Mouse (Mus musculus) Muller cell, postnatal 12 days (primary cell): ENCODE measurements around the gene Krtap28-13.
A peak's percentile ranks its signal among the peaks of the same experiment; 100 is the strongest.

ENCODE experiments used
- DNase-seq: peaks from one replicate; pipeline ENCODE4 v3.0.0-alpha.2; 2015; ENCODE audit errors: inconsistent ontology term

The Krtap28-13 gene

GRCm38 (mm10) chr1:83091268-83091667, 30.5 kb downstream of the Krtap28-13 start:
- DNase-seq: no peak

- no peak for DNase-seq
These were observed 36.2 kb downstream of the Krtap28-13 start for GRCm38 (mm10) chr1:83096935-83097334.

- no peak for DNase-seq
These were observed 38.4 kb downstream of the Krtap28-13 start for GRCm38 (mm10) chr1:83099160-83099559.

- DNase-seq: peak; percentile 83
These were observed 38.9 kb downstream of the Krtap28-13 start for GRCm38 (mm10) chr1:83099580-83100137.

GRCm38 (mm10) chr1:83101891-83102290, 41.2 kb downstream of the Krtap28-13 start:
- DNase-seq: peak; percentile 88

- no peak for DNase-seq
These were observed 44.7 kb downstream of the Krtap28-13 start for GRCm38 (mm10) chr1:83105464-83105863.

- no peak for DNase-seq
These were observed 46.8 kb downstream of the Krtap28-13 start for GRCm38 (mm10) chr1:83107410-83107978.

GRCm38 (mm10) chr1:83110992-83111391, 50.3 kb downstream of the Krtap28-13 start:
- DNase-seq: no peak
